In genomic region chr13:55494883-55495621, GRCm38 (mm10) we compare ENCODE assay signal across 8 mouse cellular contexts. TPM values are rescaled to one million over a fixed set of nuclear protein-coding genes. Genes with fewer than 3 reads are reported as not detected.
DNase-seq lines count a peak whose midpoint lies in the region; ATAC-seq and TF ChIP-seq lines count a peak whose summit lies in the region.

No protein-coding gene starts in this region.

- no peak overlapping the region for H3K4me3 ChIP-seq in cerebellum, adult 2 months (replicated peaks; ENCODE audit: insufficient read depth, low read depth, low read length)
- H3K4me3 ChIP-seq in midbrain, embryonic 16.5 days (ENCODE audit: low read depth, low read length) = no peak overlapping the region

- 0 out of 2 replicates have a peak, but pooled peaks have one; percentile 2 for TF ChIP-seq CTCF in cerebellum, adult 2 months (IDR thresholded peaks at IDR 0.05; ENCODE audit: borderline replicate concordance, insufficient read depth, low read depth, low read length)

- 0 out of 2 replicates have a peak, but pooled peaks have one; percentile 21 for ATAC-seq in midbrain, embryonic 16.5 days
- ATAC-seq in activated CD4-positive, CD25-positive, alpha-beta regulatory T cell, adult 4 months = no peak

- no peak overlapping the region for H3K27ac ChIP-seq in cerebellum, adult 2 months (ENCODE audit: insufficient read depth, low read length)
- H3K27ac ChIP-seq in midbrain, embryonic 16.5 days (ENCODE audit: low read length) = peak overlapping the region; percentile 35; the same call in 1 of the 2 replicates

- H3K4me2 ChIP-seq in midbrain, embryonic 16.5 days (ENCODE audit: low read length) = no peak overlapping the region

- TF ChIP-seq POLR2A in cerebellum, adult 2 months (IDR thresholded peaks at IDR 0.05; ENCODE audit: borderline replicate concordance, insufficient read depth, low read length) = no peak

- no peaks in the 10 kb centered on the region for H3K27me3 ChIP-seq in cerebellum, adult 2 months (ENCODE audit: control insufficient read depth, insufficient read depth, low read length)
- no peaks in the 10 kb centered on the region for H3K27me3 ChIP-seq in midbrain, embryonic 16.5 days (ENCODE audit: control insufficient read depth, insufficient read depth, low read depth, low read length)

- 8% methylated on average over 18 of the region's 18 CpGs for WGBS in cerebellum, adult 2 months
- WGBS in midbrain, embryonic 16.5 days = 10% methylated on average over 18 of the region's 18 CpGs

- peak; percentile 75 for DNase-seq in gastrocnemius, adult 18-20 months (ENCODE audit: low spot score)
- DNase-seq in gastrocnemius, postnatal 4 days (ENCODE audit: low spot score in 2 of 2) = no peak
- peak; percentile 79 to 91 for DNase-seq in cerebellum, adult 2 months
- DNase-seq in heart, adult 9 months (ENCODE audit: low spot score in 2 of 2) = peak; percentile 72 to 80
- peak; percentile 48 to 84 for DNase-seq in layer of hippocampus, postnatal 14 days (ENCODE audit: low spot score in 2 of 2)
- DNase-seq in right cerebral cortex, adult 2 months (ENCODE audit: low spot score in 2 of 2) = no peak

- no peaks in the 10 kb centered on the region for H3K9me3 ChIP-seq in midbrain, embryonic 16.5 days (replicated peaks; ENCODE audit: control insufficient read depth, low read length, poor library complexity, severe bottlenecking)

- peaks cover 19% of the 10 kb centered on the region; the same call in 1 of the 2 replicates for H3K4me1 ChIP-seq in cerebellum, adult 2 months (ENCODE audit: control insufficient read depth, insufficient read depth, low read length)
- H3K4me1 ChIP-seq in midbrain, embryonic 16.5 days (ENCODE audit: control insufficient read depth, insufficient read depth, low read length) = peaks cover 22% of the 10 kb centered on the region

- 0 out of 2 replicates have a peak, but pooled peaks cover 3% of the 10 kb centered on the region for H3K36me3 ChIP-seq in midbrain, embryonic 16.5 days (ENCODE audit: control insufficient read depth, insufficient read depth, low read length)

- no peak overlapping the region for H3K9ac ChIP-seq in midbrain, embryonic 16.5 days (ENCODE audit: low read depth, low read length)

RNA-seq across cellular contexts. Expression of gene Dbn1, which starts 7.1 kb away (rescaled TPM):
- 1 to 10 TPM; 4.0 to 6.2 TPM for total RNA-seq in gastrocnemius, adult 18-20 months (2021)
- 100 to 1,000 TPM; 127 to 147 TPM for total RNA-seq in gastrocnemius, postnatal 4 days (2021)
- 97.4 and 108 TPM in 2 replicates for polyA plus RNA-seq in cerebellum, adult 2 months (2012; rRNA removed)
- total RNA-seq in layer of hippocampus, postnatal 14 days (2021) = 100 to 1,000 TPM; 335 to 353 TPM
- polyA plus RNA-seq in midbrain, embryonic 16.5 days (2015; fragmentation: Nextera tagmentation; extraction: Ambion mirVana) = 617 and 675 TPM in 2 replicates
- under 1 TPM in 1 of 2 experiments, not detected in 1; 0.25 TPM for polyA plus RNA-seq in activated CD4-positive, CD25-positive, alpha-beta regulatory T cell, adult 4 months (2017; shearing (Covaris generic))

RNA-seq across cellular contexts. Expression of gene Pdlim7, which starts 18.4 kb away (rescaled TPM):
- total RNA-seq in gastrocnemius, adult 18-20 months (2021) = 100 to 1,000 TPM; 450 to 533 TPM
- total RNA-seq in gastrocnemius, postnatal 4 days (2021) = 100 to 1,000 TPM; 304 to 308 TPM
- 66.8 and 67.2 TPM in 2 replicates for polyA plus RNA-seq in cerebellum, adult 2 months (2012; rRNA removed)
- total RNA-seq in layer of hippocampus, postnatal 14 days (2021) = 10 to 100 TPM; 69.4 to 78.9 TPM
- polyA plus RNA-seq in midbrain, embryonic 16.5 days (2015; fragmentation: Nextera tagmentation; extraction: Ambion mirVana) = 156 and 158 TPM in 2 replicates
- 10 to 100 TPM in 1 of 2 experiments, 1 to 10 TPM in 1; 7.4 to 14.4 TPM for polyA plus RNA-seq in activated CD4-positive, CD25-positive, alpha-beta regulatory T cell, adult 4 months (2017; shearing (Covaris generic))

RNA-seq across cellular contexts. Expression of gene Prr7, which starts 31.0 kb away (rescaled TPM):
- under 1 TPM in 1 of 2 experiments, not detected in 1; 0.21 TPM for total RNA-seq in gastrocnemius, adult 18-20 months (2021)
- total RNA-seq in gastrocnemius, postnatal 4 days (2021) = 1 to 10 TPM; 4.3 to 4.7 TPM
- 10.7 and 13.0 TPM in 2 replicates for polyA plus RNA-seq in cerebellum, adult 2 months (2012; rRNA removed)
- 10 to 100 TPM; 89.9 to 92.7 TPM for total RNA-seq in layer of hippocampus, postnatal 14 days (2021)
- polyA plus RNA-seq in midbrain, embryonic 16.5 days (2015; fragmentation: Nextera tagmentation; extraction: Ambion mirVana) = 5.0 and 5.6 TPM in 2 replicates
- not detected for polyA plus RNA-seq in activated CD4-positive, CD25-positive, alpha-beta regulatory T cell, adult 4 months (2017; shearing (Covaris generic))

RNA-seq across cellular contexts. Expression of gene Dok3, which starts 34.0 kb away (rescaled TPM):
- total RNA-seq in gastrocnemius, adult 18-20 months (2021) = 1 to 10 TPM in 1 of 2 experiments, under 1 TPM in 1; 0.93 to 1.0 TPM
- 1 to 10 TPM; 3.1 to 3.3 TPM for total RNA-seq in gastrocnemius, postnatal 4 days (2021)
- polyA plus RNA-seq in cerebellum, adult 2 months (2012; rRNA removed) = 9.3 and 9.8 TPM in 2 replicates
- total RNA-seq in layer of hippocampus, postnatal 14 days (2021) = 1 to 10 TPM; 6.7 to 7.9 TPM
- polyA plus RNA-seq in midbrain, embryonic 16.5 days (2015; fragmentation: Nextera tagmentation; extraction: Ambion mirVana) = 5.1 and 5.6 TPM in 2 replicates
- 1 to 10 TPM in 1 of 2 experiments, not detected in 1; 2.7 TPM for polyA plus RNA-seq in activated CD4-positive, CD25-positive, alpha-beta regulatory T cell, adult 4 months (2017; shearing (Covaris generic))

RNA-seq across cellular contexts. Expression of gene Ddx41, which starts 41.4 kb away (rescaled TPM):
- total RNA-seq in gastrocnemius, adult 18-20 months (2021) = 10 to 100 TPM in 1 of 2 experiments, 1 to 10 TPM in 1; 9.1 to 12.0 TPM
- 10 to 100 TPM; 19.9 to 20.9 TPM for total RNA-seq in gastrocnemius, postnatal 4 days (2021)
- 66.3 and 70.3 TPM in 2 replicates for polyA plus RNA-seq in cerebellum, adult 2 months (2012; rRNA removed)
- total RNA-seq in layer of hippocampus, postnatal 14 days (2021) = 10 to 100 TPM; 44.8 to 47.0 TPM
- polyA plus RNA-seq in midbrain, embryonic 16.5 days (2015; fragmentation: Nextera tagmentation; extraction: Ambion mirVana) = 57.0 and 58.1 TPM in 2 replicates
- 10 to 100 TPM; 46.8 to 54.5 TPM for polyA plus RNA-seq in activated CD4-positive, CD25-positive, alpha-beta regulatory T cell, adult 4 months (2017; shearing (Covaris generic))

Comparison
In these comparisons a context has a peak if more than half of its experiments do, and no peak if none do; other contexts are left out.
1. DNase-seq: peak in gastrocnemius, adult 18-20 months (single experiment), cerebellum, adult 2 months (2 of 2), heart, adult 9 months (2 of 2) and layer of hippocampus, postnatal 14 days (2 of 2); none in gastrocnemius, postnatal 4 days (0 of 2) and right cerebral cortex, adult 2 months (0 of 2).
2. RNA of gene Dbn1, which starts 7.1 kb away (total RNA-seq): 335 to 353 TPM in layer of hippocampus, postnatal 14 days and 127 to 147 TPM in gastrocnemius, postnatal 4 days; 4.0 to 6.2 TPM in gastrocnemius, adult 18-20 months; every median in the first group is over 10 times any median in the second.
3. RNA of gene Prr7, which starts 31.0 kb away (total RNA-seq): 89.9 to 92.7 TPM in layer of hippocampus, postnatal 14 days; 4.3 to 4.7 TPM in gastrocnemius, postnatal 4 days and 0.21 TPM in gastrocnemius, adult 18-20 months; every median in the first group is over 10 times any median in the second.